Mouse (Mus musculus) testis, adult 2 months (tissue): ENCODE data around the gene Sh2d2a.
"Not testable (repeated sequence)": the region's sequence is repeated elsewhere in the genome, so short reads cannot be mapped to it uniquely, and the experiment has no call there.

Experiments
- CTCF ChIP-seq: fragments of 200-500 bp; IDR thresholded peaks from 2 replicates; pipeline ENCODE4 v1.5.1; 2012; ENCODE audit warnings: low read depth, mild to moderate bottlenecking, inconsistent platforms, low read length, moderate library complexity; ENCODE audit not compliant: control insufficient read depth, insufficient read depth, insufficient replicate concordance
- POLR2A ChIP-seq: fragments of 200-500 bp; IDR thresholded peaks from 2 replicates; pipeline ENCODE4 v1.6.1; 2012; ENCODE audit warnings: low read depth, mild to moderate bottlenecking, inconsistent platforms, low read length, moderate library complexity; ENCODE audit not compliant: control insufficient read depth

GRCm38 (mm10) chr3:87901959-87902358 is 55.4 kb downstream of the Sh2d2a start:
- TF ChIP-seq CTCF, POLR2A: not testable (repeated sequence)
